Mouse (Mus musculus): ENCODE results near the gene Phb.
"Not testable (repeated sequence)": the region's sequence is repeated elsewhere in the genome, so short reads cannot be mapped to it uniquely, and the experiment has no call there.

Phb gene

DNA sequence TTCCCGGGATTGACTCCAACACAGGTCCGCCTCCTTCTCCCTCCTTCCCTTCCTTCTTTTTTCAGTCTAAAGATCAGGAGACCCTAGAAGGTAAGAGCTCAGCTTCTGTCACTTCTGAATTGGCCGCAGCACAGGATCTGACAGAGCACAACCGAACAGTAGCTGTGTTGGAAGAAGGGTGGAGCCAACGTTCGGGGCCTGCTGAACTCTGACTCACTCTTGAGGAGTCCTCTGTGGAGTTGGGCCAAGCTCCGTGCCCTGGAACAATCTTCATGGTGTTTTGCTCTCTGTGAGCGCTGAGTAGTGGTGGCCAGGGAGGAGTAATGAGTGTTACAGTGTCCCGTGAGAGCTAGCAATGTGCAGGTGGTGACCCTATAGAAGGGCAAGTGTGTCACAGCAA lies 15.8 kb upstream of the Phb start:
- DNase-seq (ENCODE audit: low spot score) = no peak

DNA sequence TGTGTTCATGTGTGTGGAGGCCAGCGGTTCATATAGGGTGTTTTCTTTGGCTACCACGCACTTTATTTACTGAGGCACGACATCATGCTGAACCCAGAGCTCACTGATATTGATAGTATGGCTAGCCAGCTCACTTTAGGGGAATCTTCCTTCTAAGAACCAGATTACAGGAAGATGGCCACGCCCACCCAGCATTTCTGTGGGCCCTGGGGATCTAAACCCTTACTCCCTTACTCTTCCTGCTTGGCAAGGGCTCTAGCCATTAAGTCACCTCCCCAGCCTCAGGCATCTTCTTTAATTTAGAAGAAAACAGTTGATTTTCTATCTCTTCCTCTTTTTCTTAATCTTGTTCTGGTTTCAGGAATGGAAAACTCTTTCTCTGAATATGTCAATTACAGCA lies 9.3 kb upstream of the Phb start:
- no peak for DNase-seq (ENCODE audit: low spot score)

DNA sequence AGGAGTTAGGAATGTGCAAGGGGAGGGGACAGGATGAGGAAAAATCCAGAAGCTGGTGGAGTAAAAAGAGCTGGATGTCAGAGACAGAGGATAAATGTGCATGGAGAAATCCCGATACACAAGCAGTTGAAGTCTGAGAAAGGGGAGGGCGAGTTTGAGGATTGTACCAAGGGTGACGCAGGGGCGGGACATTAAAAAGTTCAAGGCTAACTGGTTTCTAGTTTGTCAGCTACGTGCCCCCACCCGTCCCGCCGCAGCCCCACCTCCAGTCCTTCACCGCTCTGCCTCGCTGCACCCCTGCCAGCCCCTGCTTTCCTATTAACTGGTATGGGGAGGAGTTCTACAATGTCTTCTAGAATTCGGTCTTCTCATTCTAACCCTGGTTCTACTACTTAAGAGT lies 420 bp downstream of the Phb start:
- no peak for DNase-seq (ENCODE audit: low spot score)

DNA sequence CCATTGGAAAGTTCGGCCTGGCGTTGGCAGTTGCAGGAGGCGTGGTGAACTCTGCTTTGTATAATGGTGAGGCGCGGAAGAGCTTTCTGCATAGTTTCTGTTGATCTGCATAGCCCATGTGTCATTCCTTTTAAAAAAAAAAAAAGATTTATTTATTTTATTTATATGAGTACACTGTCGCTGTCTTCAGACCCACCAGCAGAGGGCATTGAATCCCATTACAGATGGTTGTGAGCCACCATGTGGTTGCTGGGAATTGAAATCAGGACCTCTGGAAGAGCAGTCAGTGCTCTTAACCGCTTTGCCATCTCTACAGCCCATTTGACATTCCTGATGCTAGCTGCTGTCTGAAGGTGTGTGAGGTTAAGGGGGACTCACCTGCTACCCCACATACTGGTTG lies 1.3 kb downstream of the Phb start:
- DNase-seq (ENCODE audit: low spot score) = not testable (repeated sequence)

DNA sequence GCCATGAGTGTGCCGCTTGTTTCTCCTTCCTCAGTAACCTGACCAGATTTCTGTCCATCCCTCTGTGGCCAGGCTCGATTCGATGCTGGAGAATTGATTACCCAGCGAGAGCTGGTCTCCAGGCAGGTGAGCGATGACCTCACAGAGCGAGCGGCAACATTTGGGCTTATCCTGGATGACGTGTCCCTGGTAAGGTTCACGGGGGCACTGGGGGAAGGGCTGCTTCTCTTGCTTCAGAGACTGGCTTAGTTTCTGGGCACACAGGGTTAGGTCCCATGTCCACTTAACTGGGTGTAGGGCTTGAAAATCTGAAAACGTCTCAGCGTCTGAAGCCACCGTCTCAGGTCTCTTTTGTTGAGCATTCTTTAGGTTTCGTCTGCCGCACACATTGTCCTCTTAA lies 8.7 kb downstream of the Phb start:
- no peak for DNase-seq (ENCODE audit: low spot score)

DNA sequence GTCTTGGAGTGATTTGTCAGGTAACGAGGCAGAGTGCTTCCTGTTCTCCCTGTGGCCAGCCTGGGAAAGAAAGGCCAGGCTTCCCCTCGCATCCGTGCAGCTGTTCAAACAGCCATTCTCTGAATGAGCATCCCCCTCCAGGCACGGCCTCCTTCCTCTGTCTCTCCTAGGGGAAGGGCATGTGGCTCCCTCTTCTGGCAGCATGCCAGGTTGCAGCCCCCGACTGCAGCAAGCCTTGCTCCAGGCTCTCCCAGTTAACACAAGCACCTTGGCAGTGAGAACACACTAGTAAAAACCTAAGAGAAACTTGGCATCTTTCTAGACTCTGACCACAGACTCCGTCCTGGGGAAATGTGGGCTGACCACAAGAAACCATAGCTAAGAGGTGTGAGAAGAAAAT lies 9.6 kb downstream of the Phb start:
- DNase-seq (ENCODE audit: low spot score) = peak; percentile 54

DNA sequence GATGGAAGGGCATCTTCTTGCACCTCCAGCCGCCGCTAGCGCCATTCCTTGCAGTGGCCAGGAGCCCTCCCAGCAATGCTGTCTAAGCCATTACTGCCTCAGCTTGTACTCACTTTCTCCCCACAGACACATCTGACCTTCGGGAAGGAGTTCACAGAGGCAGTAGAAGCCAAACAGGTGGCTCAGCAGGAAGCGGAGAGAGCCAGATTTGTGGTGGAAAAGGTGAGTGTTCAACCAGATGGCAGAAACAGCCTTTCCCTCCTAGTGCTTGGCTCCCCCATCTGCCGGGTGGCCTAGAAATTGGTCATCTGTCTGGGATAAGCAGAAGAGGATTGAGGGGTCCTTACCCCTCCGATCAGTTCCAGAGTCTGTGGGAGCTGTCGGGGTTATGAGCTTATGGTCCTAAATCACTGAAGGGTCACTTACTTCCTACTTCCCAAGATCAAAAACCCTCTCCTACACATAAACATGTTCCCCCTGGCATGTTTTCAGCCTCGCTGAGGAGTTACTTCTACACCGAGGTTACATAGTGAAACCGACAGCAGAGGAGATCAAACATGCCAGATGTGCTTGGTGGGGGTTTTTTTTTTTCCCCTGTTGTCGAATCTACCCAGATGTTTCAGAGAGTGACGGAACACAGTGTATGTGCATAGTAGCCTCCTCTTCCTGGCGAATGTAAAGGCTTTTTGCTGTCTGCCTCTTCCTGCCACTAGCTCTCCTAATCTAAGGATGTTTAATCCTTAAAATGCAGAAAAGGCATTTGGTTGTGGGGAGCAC lies 11.4 kb downstream of the Phb start:
- no peak for DNase-seq (ENCODE audit: low spot score)

DNA sequence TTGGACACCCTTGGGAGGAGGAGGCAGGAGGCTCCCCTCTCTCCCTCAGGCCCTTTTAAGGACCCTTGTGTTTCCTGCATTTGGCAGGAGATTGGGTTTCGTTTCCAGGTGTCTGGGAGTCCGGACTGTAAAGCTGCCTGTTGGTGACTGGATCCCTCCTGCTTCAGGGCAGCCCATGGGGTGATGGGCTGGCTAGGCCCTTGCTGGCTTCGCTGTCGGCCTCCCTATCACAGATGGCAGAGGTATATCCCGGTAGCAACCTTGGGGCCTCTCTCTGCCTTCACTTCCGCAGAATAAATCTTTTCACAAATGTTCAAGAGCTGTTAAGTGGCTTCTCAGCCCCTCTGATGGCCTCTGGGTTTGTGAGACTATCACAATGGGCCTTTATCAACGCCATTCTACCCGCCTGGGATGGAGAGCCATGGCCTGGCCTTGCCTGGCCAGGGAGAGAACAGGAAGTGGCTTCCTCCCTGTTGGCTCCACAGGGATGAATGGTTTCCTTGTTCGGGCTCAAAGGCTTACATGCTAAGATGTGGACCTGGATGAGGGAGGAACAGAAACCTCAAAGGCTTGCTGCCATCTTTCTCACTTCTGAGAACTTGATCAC lies 15.3 kb downstream of the Phb start:
- DNase-seq (ENCODE audit: low spot score) = no peak

DNA sequence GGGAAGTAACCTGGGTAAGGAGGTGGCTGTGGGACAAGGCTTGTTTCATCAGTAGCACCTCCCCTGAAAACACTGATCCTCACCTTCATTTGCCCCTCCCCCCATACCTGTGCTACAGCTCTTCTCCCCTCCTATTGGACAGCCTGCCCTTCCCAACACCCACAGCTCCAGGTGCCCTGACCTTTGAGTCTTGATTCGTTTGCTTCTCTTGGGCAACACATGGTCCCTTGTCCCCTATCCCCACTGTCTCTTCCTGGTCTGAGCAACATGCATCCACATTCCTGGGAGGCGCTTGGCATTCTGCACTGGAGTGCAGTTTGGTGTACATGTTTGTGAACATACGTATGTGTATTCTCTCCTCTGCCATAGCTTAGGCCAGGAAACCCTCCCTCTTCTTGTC lies 16.2 kb downstream of the Phb start:
- DNase-seq (ENCODE audit: low spot score) = peak; percentile 81

DNA sequence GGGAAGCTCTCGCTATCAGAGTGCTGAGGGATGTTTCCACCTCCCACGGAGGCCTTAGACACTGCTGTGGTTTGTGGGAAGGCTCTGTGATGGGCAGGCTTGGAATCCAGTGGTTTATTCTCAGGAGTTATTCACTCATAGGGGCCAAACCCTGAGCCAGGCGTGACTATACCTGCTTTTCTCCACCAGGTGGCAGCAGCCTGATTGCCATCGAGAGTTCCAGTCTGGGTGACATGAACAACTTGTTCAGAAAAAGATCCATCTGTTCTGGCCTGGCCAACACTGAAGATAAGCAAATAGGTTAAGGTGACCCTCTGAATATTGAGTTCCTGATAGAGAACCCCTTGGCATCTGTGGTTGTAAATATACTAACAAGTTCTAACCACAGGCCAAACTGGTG lies 19.3 kb downstream of the Phb start:
- DNase-seq (ENCODE audit: low spot score) = peak; percentile 51

DNA sequence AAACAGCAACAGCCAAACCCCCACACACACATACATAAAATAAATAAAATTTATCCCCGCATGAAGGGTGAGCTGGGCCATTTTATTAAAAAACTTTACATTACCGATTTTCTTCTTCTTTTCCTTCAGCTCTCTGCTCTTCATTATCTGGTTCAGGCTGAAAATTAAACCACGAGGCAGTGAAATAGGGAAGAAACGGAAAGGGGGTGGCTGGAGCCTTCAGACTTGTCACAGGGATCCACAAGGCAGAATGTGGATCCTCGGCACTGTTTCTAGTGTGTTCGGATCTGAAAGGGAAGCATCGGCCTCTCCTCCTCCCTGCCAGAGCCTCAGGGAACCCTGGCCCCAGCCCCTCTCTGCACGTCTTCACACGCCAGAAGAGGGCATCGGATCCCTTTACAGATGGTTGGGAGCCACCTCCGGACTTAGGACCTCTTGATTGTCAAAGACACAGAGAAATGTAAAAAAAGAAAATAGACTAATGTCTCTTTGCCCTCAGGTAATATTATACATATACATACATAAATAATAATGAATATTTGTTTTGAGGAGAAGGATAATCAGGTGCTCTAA lies 20.4 kb downstream of the Phb start:
- DNase-seq (ENCODE audit: low spot score) = no peak

DNA sequence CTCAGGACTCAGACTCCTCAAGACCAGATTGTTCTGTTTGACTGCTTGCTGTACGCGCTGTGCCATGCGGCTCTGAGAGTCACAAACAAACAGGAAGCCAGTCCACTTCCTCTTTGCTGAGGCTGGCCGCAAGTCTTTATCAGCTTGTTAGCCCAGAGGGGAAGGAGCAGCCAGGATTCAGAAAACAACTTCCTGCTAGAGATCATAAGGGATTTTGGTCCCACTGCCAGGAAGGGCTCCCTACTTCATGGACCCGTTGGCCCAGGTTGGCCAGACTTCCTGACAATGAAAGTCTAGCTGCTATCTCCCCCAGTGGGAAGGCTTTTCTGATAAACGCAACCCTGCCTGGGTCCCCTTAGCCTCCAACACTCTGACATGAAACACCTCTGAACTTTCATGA lies 21.8 kb downstream of the Phb start:
- no peak for DNase-seq (ENCODE audit: low spot score)

DNA sequence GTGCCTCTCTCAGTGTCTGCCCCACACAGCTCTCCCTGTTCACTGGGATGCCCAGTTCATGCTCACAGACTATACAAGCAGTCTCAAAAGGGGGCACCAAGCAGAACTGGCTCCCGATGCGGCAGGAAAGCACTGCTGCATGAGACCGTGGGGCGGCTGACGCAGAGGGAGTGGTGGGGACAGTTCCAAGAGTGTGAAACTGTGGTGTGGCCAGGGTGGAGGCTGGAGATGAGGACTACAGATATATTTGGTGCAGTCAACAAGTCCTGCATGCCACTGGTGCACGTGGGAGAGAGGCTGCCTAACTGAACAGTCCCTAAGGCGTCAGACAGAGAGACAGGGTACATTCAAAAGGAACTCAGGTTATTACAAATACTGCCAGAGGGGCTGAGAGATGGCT lies 22.2 kb downstream of the Phb start:
- no peak for DNase-seq (ENCODE audit: low spot score)

DNA sequence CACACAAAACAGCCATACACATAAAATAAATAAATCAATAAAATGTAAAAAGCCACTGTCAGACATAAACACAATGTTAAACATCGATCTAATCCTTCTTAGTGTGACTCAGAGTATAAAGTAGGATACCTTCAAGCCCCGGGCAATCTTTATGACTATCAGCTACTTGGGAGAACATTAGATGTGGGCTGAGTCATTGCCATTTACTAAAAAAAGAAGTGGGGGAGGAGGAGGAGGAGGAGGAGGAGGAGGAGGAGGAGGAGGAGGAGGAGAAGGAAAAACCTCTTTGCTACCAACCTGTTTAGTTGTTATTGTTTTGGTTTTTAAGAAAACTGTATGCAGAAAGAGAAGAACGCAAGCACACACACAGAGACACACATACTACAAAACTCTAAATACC lies 22.8 kb downstream of the Phb start:
- no peak for DNase-seq (ENCODE audit: low spot score)

DNA sequence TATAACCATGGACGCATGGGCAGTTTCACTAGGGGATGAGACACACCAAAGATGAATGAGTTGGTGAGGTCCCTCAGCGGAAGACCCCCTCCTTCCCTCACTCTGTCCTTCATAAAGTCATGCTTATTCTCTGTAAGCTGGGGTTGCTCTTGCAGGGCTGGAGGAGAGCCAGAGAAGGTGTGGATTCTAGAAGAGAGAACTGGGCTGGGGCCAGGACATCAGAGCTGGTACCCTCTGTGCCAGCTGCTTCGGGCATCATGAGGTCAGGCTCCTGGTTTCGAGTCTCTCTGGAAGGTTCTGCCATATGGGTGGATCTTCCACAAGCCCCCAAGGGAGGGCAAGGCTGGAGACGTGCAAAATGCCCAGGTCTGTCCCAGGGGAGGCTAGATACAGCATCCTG lies 31.8 kb downstream of the Phb start:
- no peak for DNase-seq (ENCODE audit: low spot score)

DNA sequence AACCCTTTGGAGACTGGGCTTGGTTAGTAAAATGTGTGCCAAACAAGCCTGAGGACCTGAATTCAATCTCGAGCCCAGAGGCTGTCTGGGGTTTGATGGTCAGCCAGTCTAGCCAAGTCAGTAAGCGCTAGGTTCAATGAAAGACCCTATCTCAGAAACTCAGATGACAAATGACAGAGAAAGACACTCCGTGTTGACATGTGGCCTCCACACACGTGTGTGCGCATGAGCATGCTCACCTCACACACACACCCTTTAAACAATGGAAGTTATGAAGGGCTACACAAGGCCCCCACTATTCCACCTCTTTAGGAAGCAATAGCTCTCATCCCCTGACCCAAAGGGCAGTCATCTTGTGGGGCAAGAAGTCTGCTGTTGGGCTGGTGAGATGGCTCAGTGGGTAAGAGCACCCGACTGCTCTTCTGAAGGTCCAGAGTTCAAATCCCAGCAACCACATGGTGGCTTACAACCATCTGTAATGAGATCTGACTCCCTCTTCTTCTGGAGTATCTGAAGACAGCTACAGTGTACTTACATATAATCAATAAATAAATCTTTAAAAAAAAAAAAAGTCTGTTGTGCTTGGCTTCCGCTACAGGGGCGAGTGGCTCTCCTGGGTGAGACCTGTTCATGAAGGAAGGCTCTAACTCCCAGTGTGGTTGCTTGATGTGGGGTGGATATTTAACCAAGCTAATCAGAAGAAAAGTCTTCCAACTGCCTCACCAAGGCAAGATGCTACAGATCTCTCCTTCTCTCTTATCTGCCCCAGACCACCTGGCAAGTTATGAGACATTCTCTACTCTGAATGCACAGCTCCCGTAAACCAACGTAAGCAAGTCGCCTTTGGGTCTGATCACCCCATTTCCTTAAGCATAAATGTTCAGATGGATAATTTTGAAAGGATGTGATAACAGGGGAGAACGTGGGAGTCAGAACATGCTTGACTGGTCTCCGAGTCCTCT lies 34.3 kb downstream of the Phb start:
- DNase-seq (ENCODE audit: low spot score) = no peak

DNA sequence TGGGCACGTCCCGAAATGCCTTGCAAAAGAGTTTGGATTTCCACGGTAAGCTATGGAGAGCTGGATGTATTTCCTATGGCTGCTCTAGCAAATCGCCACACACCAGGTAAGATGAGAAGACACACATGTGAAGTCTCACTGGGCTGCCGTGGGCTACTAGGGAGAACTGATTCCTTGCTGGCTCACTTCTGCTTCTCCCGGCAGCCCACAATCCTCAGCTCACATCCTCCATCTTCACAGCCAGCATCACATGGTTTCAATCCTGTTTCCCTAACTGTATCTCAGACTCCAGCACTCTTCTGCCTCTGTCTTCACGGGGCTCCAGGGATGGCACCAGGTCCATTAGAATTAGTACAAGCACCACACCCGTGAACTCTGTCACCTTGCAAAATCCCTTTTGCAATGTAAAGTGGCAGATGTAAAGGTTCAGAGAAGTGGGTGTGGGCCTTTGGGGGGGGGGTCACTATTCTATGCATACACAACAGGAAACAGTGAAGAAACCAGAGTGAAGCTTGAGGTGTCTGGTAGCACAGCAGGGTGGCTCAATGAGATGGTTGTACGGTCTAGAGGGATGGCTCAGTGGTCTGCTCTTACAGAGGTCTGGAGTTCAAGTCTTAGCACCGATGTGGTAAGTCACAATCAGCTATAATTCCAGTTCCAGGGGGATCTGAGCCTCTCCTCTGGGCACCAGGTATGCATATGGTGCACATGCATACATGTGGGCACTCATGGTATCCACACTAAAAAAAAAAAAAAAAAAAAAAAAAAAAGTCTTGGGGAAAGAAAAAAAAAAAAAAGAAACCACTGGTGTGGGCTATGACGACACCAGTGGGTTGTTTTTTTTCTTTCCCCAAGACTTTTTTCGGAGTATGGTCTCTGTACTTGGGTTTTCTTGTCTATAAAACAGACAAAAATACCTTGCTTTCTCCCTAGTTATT lies 37.5 kb downstream of the Phb start:
- no peak for DNase-seq (ENCODE audit: low spot score)

DNA sequence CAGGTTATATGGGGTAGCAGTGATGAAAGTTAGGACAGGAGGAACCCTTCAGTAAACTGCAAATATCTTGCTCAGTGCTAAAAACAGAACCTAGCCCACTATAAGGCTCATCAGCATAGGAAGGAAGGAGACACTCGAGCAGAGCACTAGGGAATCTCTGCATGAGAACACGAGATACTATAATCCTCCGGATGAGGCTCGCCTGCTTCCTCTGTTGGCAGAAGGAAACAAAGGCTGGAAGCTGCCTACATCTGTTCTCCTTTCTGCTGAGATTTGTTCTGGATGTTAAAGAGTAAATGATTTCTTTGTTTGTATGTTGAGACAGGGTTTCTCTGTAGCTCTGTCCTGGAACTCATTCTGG lies 38.2 kb downstream of the Phb start:
- no peak for DNase-seq (ENCODE audit: low spot score)

DNA sequence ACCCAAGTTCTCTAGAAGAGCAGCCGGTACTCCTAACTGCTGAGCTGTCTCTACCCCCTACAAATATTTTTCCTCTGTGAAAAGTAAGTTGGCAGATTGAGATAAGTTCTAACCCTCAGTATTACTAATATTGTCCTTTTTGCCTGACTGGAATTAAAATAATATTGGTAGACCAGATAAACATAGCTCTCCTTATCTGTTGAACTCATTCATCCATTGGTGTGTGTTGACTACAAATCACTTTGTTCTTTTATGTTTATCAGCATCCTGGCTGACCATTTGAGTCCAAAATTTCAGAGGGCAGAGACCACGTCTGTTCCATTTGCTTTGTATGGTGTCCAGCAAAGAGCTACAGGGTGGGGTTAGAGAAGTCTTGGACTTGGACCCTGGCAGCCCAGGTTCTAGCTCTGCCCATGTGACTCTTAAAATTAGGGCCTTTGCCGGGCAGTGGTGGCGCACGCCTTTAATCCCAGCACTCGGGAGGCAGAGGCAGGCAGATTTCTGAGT lies 42.8 kb downstream of the Phb start:
- no peak for DNase-seq (ENCODE audit: low spot score)

DNA sequence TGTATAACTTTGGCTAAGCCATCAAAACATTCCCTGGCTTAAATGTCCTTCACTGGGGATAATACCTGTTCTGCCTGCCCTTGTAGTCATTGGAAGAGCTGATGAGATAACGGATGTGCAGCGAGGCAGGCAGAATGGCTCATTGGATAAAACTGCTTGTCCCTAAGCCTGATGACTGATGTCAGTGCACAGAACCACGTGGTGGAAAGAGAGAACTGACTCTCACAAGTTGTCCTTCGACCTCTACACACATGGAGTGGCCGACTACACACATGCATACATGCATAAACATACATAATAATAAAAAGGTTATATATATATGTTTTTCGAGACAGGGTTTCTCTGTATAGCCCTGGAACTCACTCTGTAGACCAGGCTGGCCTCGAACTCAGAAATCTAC lies 43.7 kb downstream of the Phb start:
- DNase-seq (ENCODE audit: low spot score) = no peak

DNA sequence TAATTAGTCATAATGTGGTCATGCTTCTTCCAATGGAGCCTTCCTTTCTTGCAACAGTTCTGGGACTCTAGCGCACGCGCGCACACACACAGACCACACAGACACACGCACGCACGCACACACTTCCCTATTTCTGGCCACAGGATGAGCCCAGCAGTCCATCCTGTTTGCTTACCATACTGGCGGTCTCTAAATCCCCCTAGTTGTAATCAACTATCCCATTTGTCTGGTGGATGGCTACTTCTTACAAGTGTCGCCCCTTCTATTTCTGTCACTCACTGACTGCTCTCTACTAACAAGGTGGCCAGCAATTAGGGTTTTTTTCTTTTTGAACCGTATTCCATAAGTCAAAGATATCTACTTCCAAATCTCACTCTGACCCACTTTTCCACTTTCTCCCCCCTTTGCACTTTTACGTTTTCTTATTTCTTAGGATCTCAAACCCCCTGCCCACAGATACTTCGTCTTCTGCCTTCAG lies 45.4 kb downstream of the Phb start:
- DNase-seq (ENCODE audit: low spot score) = peak; percentile 24
